Mouse (Mus musculus): ENCODE results near the gene Efcc1.
"Not testable (repeated sequence)": the region's sequence is repeated elsewhere in the genome, so short reads cannot be mapped to it uniquely, and the experiment has no call there.

Gene Efcc1

GRCm38 (mm10) chr6:87743281-87743680 lies 12.6 kb downstream of the Efcc1 start:
- DNase-seq (ENCODE audit: low read depth, low spot score) = no peak

GRCm38 (mm10) chr6:87744632-87745031 lies 14.0 kb downstream of the Efcc1 start:
- DNase-seq (ENCODE audit: low read depth, low spot score) = no peak

- DNase-seq (ENCODE audit: low read depth, low spot score) = no peak
These were observed 14.6 kb downstream of the Efcc1 start for GRCm38 (mm10) chr6:87745301-87745700.

- no peak for DNase-seq (ENCODE audit: low read depth, low spot score)
These were observed 15.4 kb downstream of the Efcc1 start for GRCm38 (mm10) chr6:87746059-87746458.

- DNase-seq (ENCODE audit: low read depth, low spot score) = no peak
These were observed 16.2 kb downstream of the Efcc1 start for GRCm38 (mm10) chr6:87746849-87747248.

- DNase-seq (ENCODE audit: low read depth, low spot score) = no peak
These were observed 17.4 kb downstream of the Efcc1 start for GRCm38 (mm10) chr6:87748078-87748477.

GRCm38 (mm10) chr6:87748531-87748930 lies 17.9 kb downstream of the Efcc1 start:
- no peak for DNase-seq (ENCODE audit: low read depth, low spot score)

GRCm38 (mm10) chr6:87750184-87750910 lies 19.7 kb downstream of the Efcc1 start:
- no peak for DNase-seq (ENCODE audit: low read depth, low spot score)

GRCm38 (mm10) chr6:87751574-87751973 lies 20.9 kb downstream of the Efcc1 start:
- DNase-seq (ENCODE audit: low read depth, low spot score) = no peak

- no peak for DNase-seq (ENCODE audit: low read depth, low spot score)
These were observed 24.5 kb downstream of the Efcc1 start for GRCm38 (mm10) chr6:87755196-87755595.

- DNase-seq (ENCODE audit: low read depth, low spot score) = no peak
These were observed 26.2 kb downstream of the Efcc1 start for GRCm38 (mm10) chr6:87756896-87757295.

GRCm38 (mm10) chr6:87759404-87759803 lies 28.7 kb downstream of the Efcc1 start:
- DNase-seq (ENCODE audit: low read depth, low spot score) = no peak

- no peak for DNase-seq (ENCODE audit: low read depth, low spot score)
These were observed 29.2 kb downstream of the Efcc1 start for GRCm38 (mm10) chr6:87759850-87760249.

GRCm38 (mm10) chr6:87762161-87762560 lies 31.5 kb downstream of the Efcc1 start:
- no peak for DNase-seq (ENCODE audit: low read depth, low spot score)

- no peak for DNase-seq (ENCODE audit: low read depth, low spot score)
These were observed 33.0 kb downstream of the Efcc1 start for GRCm38 (mm10) chr6:87763376-87764280.

- DNase-seq (ENCODE audit: low read depth, low spot score) = not testable (repeated sequence)
These were observed 33.6 kb downstream of the Efcc1 start for GRCm38 (mm10) chr6:87764296-87764695.

- DNase-seq (ENCODE audit: low read depth, low spot score) = peak; percentile 3
These were observed 40.0 kb downstream of the Efcc1 start for GRCm38 (mm10) chr6:87770626-87771025.

GRCm38 (mm10) chr6:87774466-87774865 lies 43.8 kb downstream of the Efcc1 start:
- no peak for DNase-seq (ENCODE audit: low read depth, low spot score)

GRCm38 (mm10) chr6:87774909-87775308 lies 44.2 kb downstream of the Efcc1 start:
- DNase-seq (ENCODE audit: low read depth, low spot score) = no peak

GRCm38 (mm10) chr6:87775588-87776245 lies 45.0 kb downstream of the Efcc1 start:
- no peak for DNase-seq (ENCODE audit: low read depth, low spot score)

GRCm38 (mm10) chr6:87776663-87777062 lies 46.0 kb downstream of the Efcc1 start:
- DNase-seq (ENCODE audit: low read depth, low spot score) = no peak

- no peak for DNase-seq (ENCODE audit: low read depth, low spot score)
These were observed 47.2 kb downstream of the Efcc1 start, which contains the start of gene Gp9 for GRCm38 (mm10) chr6:87777842-87778241. Gene Gp9 (plus strand): TSS chr6:87778072.
